Mouse (Mus musculus): ENCODE measurements around the gene Wnk1. TPM values are rescaled to one million over a fixed set of nuclear protein-coding genes. Genes with fewer than 3 reads are reported as not detected.

The Wnk1 gene
- polyA plus RNA-seq, 1 experiment from 2014 or later: 112 TPM

- Histone ChIP-seq H3K4me1 (ENCODE audit: control insufficient read depth, insufficient read depth, low read length) (peaks cover 9% of the 10 kb centered on the region; the same call in 1 of the 2 replicates), H3K9me3 (replicated peaks; ENCODE audit: control insufficient read depth, low read length) (no peaks in the 10 kb centered on the region), H3K9ac (ENCODE audit: low read depth, low read length) (peak overlapping the region; percentile 95), H3K27ac (ENCODE audit: low read depth, low read length) (peak overlapping the region; percentile 99), H3K36me3 (ENCODE audit: control insufficient read depth, insufficient read depth, low read length) (no peaks in the 10 kb centered on the region), H3K4me3 (ENCODE audit: low read depth, low read length) (peak overlapping the region; percentile 97), H3K27me3 (ENCODE audit: control insufficient read depth, insufficient read depth, low read length) (no peaks in the 10 kb centered on the region), H3K4me2 (peak overlapping the region; percentile 84)
- ATAC-seq (replicated peaks; ENCODE audit: insufficient number of reproducible peaks, low FRiP score, low TSS enrichment): no peak
- WGBS (ENCODE audit: insufficient replicate concordance): 0% methylated on average over 48 of the region's 51 CpGs
These were observed 1.4 kb downstream of the Wnk1 start for GRCm38 (mm10) chr6:120037004-120037635.

- H3K9ac ChIP-seq (ENCODE audit: low read depth, low read length): no peak overlapping the region
- no peaks in the 10 kb centered on the region for H3K9me3 ChIP-seq (replicated peaks; ENCODE audit: control insufficient read depth, low read length)
- no peaks in the 10 kb centered on the region for H3K4me1 ChIP-seq (ENCODE audit: control insufficient read depth, insufficient read depth, low read length)
- no peaks in the 10 kb centered on the region for H3K27me3 ChIP-seq (ENCODE audit: control insufficient read depth, insufficient read depth, low read length)
- no peak overlapping the region for H3K27ac ChIP-seq (ENCODE audit: low read depth, low read length)
- no peak overlapping the region for H3K4me2 ChIP-seq
- H3K36me3 ChIP-seq (ENCODE audit: control insufficient read depth, insufficient read depth, low read length): peaks cover 10% of the 10 kb centered on the region
- H3K4me3 ChIP-seq (ENCODE audit: low read depth, low read length): no peak overlapping the region
- ATAC-seq (replicated peaks; ENCODE audit: insufficient number of reproducible peaks, low FRiP score, low TSS enrichment): no peak
These were observed 13.9 kb downstream of the Wnk1 start for GRCm38 (mm10) chr6:120024577-120024976.

GRCm38 (mm10) chr6:120023746-120024145 lies 14.7 kb downstream of the Wnk1 start:
- Histone ChIP-seq H3K4me1 (ENCODE audit: control insufficient read depth, insufficient read depth, low read length) (no peaks in the 10 kb centered on the region), H3K9me3 (replicated peaks; ENCODE audit: control insufficient read depth, low read length) (no peaks in the 10 kb centered on the region), H3K36me3 (ENCODE audit: control insufficient read depth, insufficient read depth, low read length) (peaks cover 5% of the 10 kb centered on the region), H3K4me3 (ENCODE audit: low read depth, low read length) (no peak overlapping the region), H3K4me2 (no peak overlapping the region), H3K9ac (ENCODE audit: low read depth, low read length) (no peak overlapping the region), H3K27ac (ENCODE audit: low read depth, low read length) (no peak overlapping the region), H3K27me3 (ENCODE audit: control insufficient read depth, insufficient read depth, low read length) (no peaks in the 10 kb centered on the region)
- no peak for ATAC-seq (replicated peaks; ENCODE audit: insufficient number of reproducible peaks, low FRiP score, low TSS enrichment)
- 90% methylated on average over 1 of the region's 1 CpGs for WGBS (ENCODE audit: insufficient replicate concordance)

- Histone ChIP-seq H3K36me3 (ENCODE audit: control insufficient read depth, insufficient read depth, low read length) (peaks cover 3% of the 10 kb centered on the region; the same call in 1 of the 2 replicates), H3K4me2 (no peak overlapping the region), H3K9me3 (replicated peaks; ENCODE audit: control insufficient read depth, low read length) (no peaks in the 10 kb centered on the region), H3K4me3 (ENCODE audit: low read depth, low read length) (no peak overlapping the region), H3K27ac (ENCODE audit: low read depth, low read length) (no peak overlapping the region), H3K27me3 (ENCODE audit: control insufficient read depth, insufficient read depth, low read length) (no peaks in the 10 kb centered on the region), H3K9ac (ENCODE audit: low read depth, low read length) (no peak overlapping the region), H3K4me1 (ENCODE audit: control insufficient read depth, insufficient read depth, low read length) (no peaks in the 10 kb centered on the region)
- 85% methylated on average over 3 of the region's 3 CpGs for WGBS (ENCODE audit: insufficient replicate concordance)
- no peak for ATAC-seq (replicated peaks; ENCODE audit: insufficient number of reproducible peaks, low FRiP score, low TSS enrichment)
These were observed 16.4 kb downstream of the Wnk1 start for GRCm38 (mm10) chr6:120022042-120022441.

- no peaks in the 10 kb centered on the region for H3K9me3 ChIP-seq (replicated peaks; ENCODE audit: control insufficient read depth, low read length)
- no peak overlapping the region for H3K4me2 ChIP-seq
- WGBS (ENCODE audit: insufficient replicate concordance): 69% methylated on average over 2 of the region's 2 CpGs
- H3K36me3 ChIP-seq (ENCODE audit: control insufficient read depth, insufficient read depth, low read length): no peaks in the 10 kb centered on the region
- ATAC-seq (replicated peaks; ENCODE audit: insufficient number of reproducible peaks, low FRiP score, low TSS enrichment): no peak
- no peaks in the 10 kb centered on the region for H3K4me1 ChIP-seq (ENCODE audit: control insufficient read depth, insufficient read depth, low read length)
- H3K27ac ChIP-seq (ENCODE audit: low read depth, low read length): no peak overlapping the region
- no peak overlapping the region for H3K9ac ChIP-seq (ENCODE audit: low read depth, low read length)
- no peak overlapping the region for H3K4me3 ChIP-seq (ENCODE audit: low read depth, low read length)
- H3K27me3 ChIP-seq (ENCODE audit: control insufficient read depth, insufficient read depth, low read length): no peaks in the 10 kb centered on the region
These were observed 18.8 kb downstream of the Wnk1 start for GRCm38 (mm10) chr6:120019697-120020096.

GRCm38 (mm10) chr6:120013125-120013524 lies 25.3 kb downstream of the Wnk1 start:
- no peak overlapping the region for H3K4me2 ChIP-seq
- no peak overlapping the region for H3K4me3 ChIP-seq (ENCODE audit: low read depth, low read length)
- no peaks in the 10 kb centered on the region for H3K4me1 ChIP-seq (ENCODE audit: control insufficient read depth, insufficient read depth, low read length)
- WGBS (ENCODE audit: insufficient replicate concordance): 76% methylated on average over 1 of the region's 1 CpGs
- H3K27ac ChIP-seq (ENCODE audit: low read depth, low read length): no peak overlapping the region
- no peaks in the 10 kb centered on the region for H3K9me3 ChIP-seq (replicated peaks; ENCODE audit: control insufficient read depth, low read length)
- no peak overlapping the region for H3K9ac ChIP-seq (ENCODE audit: low read depth, low read length)
- H3K27me3 ChIP-seq (ENCODE audit: control insufficient read depth, insufficient read depth, low read length): no peaks in the 10 kb centered on the region
- ATAC-seq (replicated peaks; ENCODE audit: insufficient number of reproducible peaks, low FRiP score, low TSS enrichment): no peak
- H3K36me3 ChIP-seq (ENCODE audit: control insufficient read depth, insufficient read depth, low read length): no peaks in the 10 kb centered on the region

GRCm38 (mm10) chr6:120011440-120011839 lies 27.0 kb downstream of the Wnk1 start:
- Histone ChIP-seq H3K36me3 (ENCODE audit: control insufficient read depth, insufficient read depth, low read length) (no peaks in the 10 kb centered on the region), H3K4me2 (no peak overlapping the region), H3K27ac (ENCODE audit: low read depth, low read length) (no peak overlapping the region), H3K4me3 (ENCODE audit: low read depth, low read length) (no peak overlapping the region), H3K9me3 (replicated peaks; ENCODE audit: control insufficient read depth, low read length) (no peaks in the 10 kb centered on the region), H3K4me1 (ENCODE audit: control insufficient read depth, insufficient read depth, low read length) (no peaks in the 10 kb centered on the region), H3K27me3 (ENCODE audit: control insufficient read depth, insufficient read depth, low read length) (no peaks in the 10 kb centered on the region), H3K9ac (ENCODE audit: low read depth, low read length) (no peak overlapping the region)
- ATAC-seq (replicated peaks; ENCODE audit: insufficient number of reproducible peaks, low FRiP score, low TSS enrichment): no peak
- 84% methylated on average over 1 of the region's 1 CpGs for WGBS (ENCODE audit: insufficient replicate concordance)

- 64% methylated on average over 1 of the region's 1 CpGs for WGBS (ENCODE audit: insufficient replicate concordance)
- ATAC-seq (replicated peaks; ENCODE audit: insufficient number of reproducible peaks, low FRiP score, low TSS enrichment): no peak
These were observed 27.5 kb downstream of the Wnk1 start for GRCm38 (mm10) chr6:120011001-120011400.

GRCm38 (mm10) chr6:120010535-120010934 lies 27.9 kb downstream of the Wnk1 start:
- ATAC-seq (replicated peaks; ENCODE audit: insufficient number of reproducible peaks, low FRiP score, low TSS enrichment): no peak

More at GRCm38 (mm10) chr6:120011001-120011400, 27.5 kb downstream of the Wnk1 start:
- Histone ChIP-seq H3K4me3 (ENCODE audit: low read depth, low read length) (no peak overlapping the region), H3K36me3 (ENCODE audit: control insufficient read depth, insufficient read depth, low read length) (no peaks in the 10 kb centered on the region), H3K27me3 (ENCODE audit: control insufficient read depth, insufficient read depth, low read length) (no peaks in the 10 kb centered on the region), H3K4me2 (no peak overlapping the region), H3K4me1 (ENCODE audit: control insufficient read depth, insufficient read depth, low read length) (no peaks in the 10 kb centered on the region), H3K27ac (ENCODE audit: low read depth, low read length) (no peak overlapping the region), H3K9me3 (replicated peaks; ENCODE audit: control insufficient read depth, low read length) (no peaks in the 10 kb centered on the region), H3K9ac (ENCODE audit: low read depth, low read length) (no peak overlapping the region)

More at GRCm38 (mm10) chr6:120010535-120010934, 27.9 kb downstream of the Wnk1 start:
- H3K9me3 ChIP-seq (replicated peaks; ENCODE audit: control insufficient read depth, low read length): no peaks in the 10 kb centered on the region
- H3K27me3 ChIP-seq (ENCODE audit: control insufficient read depth, insufficient read depth, low read length): no peaks in the 10 kb centered on the region
- H3K4me3 ChIP-seq (ENCODE audit: low read depth, low read length): no peak overlapping the region
- H3K36me3 ChIP-seq (ENCODE audit: control insufficient read depth, insufficient read depth, low read length): no peaks in the 10 kb centered on the region
- H3K9ac ChIP-seq (ENCODE audit: low read depth, low read length): no peak overlapping the region
- no peak overlapping the region for H3K4me2 ChIP-seq
- no peak overlapping the region for H3K27ac ChIP-seq (ENCODE audit: low read depth, low read length)
- H3K4me1 ChIP-seq (ENCODE audit: control insufficient read depth, insufficient read depth, low read length): no peaks in the 10 kb centered on the region
